Mouse (Mus musculus): ENCODE data around the gene Pcca. TPM values are rescaled to one million over a fixed set of nuclear protein-coding genes. Genes with fewer than 3 reads are reported as not detected.

Pcca gene
- polyA plus RNA-seq (2012; ENCODE audit: insufficient read depth, low replicate concordance): 2.5 and 31.6 TPM in 2 replicates

GRCm38 (mm10) chr14:122534017-122534924, at the start of gene Pcca:
Gene Pcca (plus strand): TSS chr14:122534324.
- peak within 1 kb of the TSS; percentile 98 for H3K4me3 ChIP-seq (replicated peaks)
- no peaks in the 10 kb centered on the region for H3K36me3 ChIP-seq (replicated peaks; ENCODE audit: low read length)
- H3K27me3 ChIP-seq (replicated peaks): no peaks in the 10 kb centered on the region
- TF ChIP-seq FLI1 (IDR thresholded peaks at IDR 0.05; ENCODE audit: low read length): no peak
- no peak for TF ChIP-seq GATA1 (IDR thresholded peaks at IDR 0.05; ENCODE audit: borderline replicate concordance, low read length)
- H3K9me3 ChIP-seq: no peaks in the 10 kb centered on the region
- H3K4me1 ChIP-seq: peaks cover 29% of the 10 kb centered on the region

- Histone ChIP-seq H3K4me1 (peaks cover 17% of the 10 kb centered on the region; the same call in 1 of the 2 replicates), H3K9me3 (0 out of 2 replicates have a peak, but pooled peaks cover 4% of the 10 kb centered on the region), H3K27me3 (replicated peaks) (peaks cover 88% of the 10 kb centered on the region), H3K4me3 (replicated peaks) (no peak overlapping the region), H3K36me3 (replicated peaks; ENCODE audit: low read length) (no peaks in the 10 kb centered on the region)
- TF ChIP-seq FLI1 (IDR thresholded peaks at IDR 0.05; ENCODE audit: low read length) (no peak), GATA1 (IDR thresholded peaks at IDR 0.05; ENCODE audit: borderline replicate concordance, low read length) (no peak)
These were observed 49.7 kb upstream of the Pcca start for GRCm38 (mm10) chr14:122484458-122484843.

- no peak overlapping the region for H3K4me3 ChIP-seq (replicated peaks)
- TF ChIP-seq GATA1 (IDR thresholded peaks at IDR 0.05; ENCODE audit: borderline replicate concordance, low read length): no peak
- TF ChIP-seq FLI1 (IDR thresholded peaks at IDR 0.05; ENCODE audit: low read length): no peak
- H3K9me3 ChIP-seq: 0 out of 2 replicates have a peak, but pooled peaks cover 4% of the 10 kb centered on the region
- peaks cover 17% of the 10 kb centered on the region; the same call in 1 of the 2 replicates for H3K4me1 ChIP-seq
- no peaks in the 10 kb centered on the region for H3K36me3 ChIP-seq (replicated peaks; ENCODE audit: low read length)
- H3K27me3 ChIP-seq (replicated peaks): peaks cover 90% of the 10 kb centered on the region
These were observed 49.1 kb upstream of the Pcca start for GRCm38 (mm10) chr14:122484844-122485551.

GRCm38 (mm10) chr14:122485635-122486181, 48.4 kb upstream of the Pcca start:
- H3K9me3 ChIP-seq: 0 out of 2 replicates have a peak, but pooled peaks cover 4% of the 10 kb centered on the region

GRCm38 (mm10) chr14:122486611-122487010, 47.5 kb upstream of the Pcca start:
- Histone ChIP-seq H3K4me1 (peaks cover 24% of the 10 kb centered on the region), H3K4me3 (replicated peaks) (no peak overlapping the region), H3K9me3 (0 out of 2 replicates have a peak, but pooled peaks cover 2% of the 10 kb centered on the region), H3K27me3 (replicated peaks) (peaks cover 90% of the 10 kb centered on the region), H3K36me3 (replicated peaks; ENCODE audit: low read length) (no peaks in the 10 kb centered on the region)
- no peak for TF ChIP-seq GATA1 (IDR thresholded peaks at IDR 0.05; ENCODE audit: borderline replicate concordance, low read length)
- no peak for TF ChIP-seq FLI1 (IDR thresholded peaks at IDR 0.05; ENCODE audit: low read length)

More at GRCm38 (mm10) chr14:122485635-122486181, 48.4 kb upstream of the Pcca start:
- no peak for TF ChIP-seq GATA1 (IDR thresholded peaks at IDR 0.05; ENCODE audit: borderline replicate concordance, low read length)
- no peak for TF ChIP-seq FLI1 (IDR thresholded peaks at IDR 0.05; ENCODE audit: low read length)
- Histone ChIP-seq H3K27me3 (replicated peaks) (peaks cover 90% of the 10 kb centered on the region), H3K4me3 (replicated peaks) (no peak overlapping the region), H3K36me3 (replicated peaks; ENCODE audit: low read length) (no peaks in the 10 kb centered on the region), H3K4me1 (peaks cover 22% of the 10 kb centered on the region)

- no peaks in the 10 kb centered on the region for H3K36me3 ChIP-seq (replicated peaks; ENCODE audit: low read length)
- peaks cover 85% of the 10 kb centered on the region for H3K27me3 ChIP-seq (replicated peaks)
- peaks cover 21% of the 10 kb centered on the region for H3K4me1 ChIP-seq
- 0 out of 2 replicates have a peak, but pooled peaks cover 2% of the 10 kb centered on the region for H3K9me3 ChIP-seq
- H3K4me3 ChIP-seq (replicated peaks): no peak overlapping the region
- no peak for TF ChIP-seq FLI1 (IDR thresholded peaks at IDR 0.05; ENCODE audit: low read length)
These were observed 46.8 kb upstream of the Pcca start for GRCm38 (mm10) chr14:122487366-122487765.

GRCm38 (mm10) chr14:122489041-122489440, 45.1 kb upstream of the Pcca start:
- H3K9me3 ChIP-seq: peaks cover 8% of the 10 kb centered on the region
- peaks cover 16% of the 10 kb centered on the region for H3K4me1 ChIP-seq
- TF ChIP-seq FLI1 (IDR thresholded peaks at IDR 0.05; ENCODE audit: low read length) (no peak), GATA1 (IDR thresholded peaks at IDR 0.05; ENCODE audit: borderline replicate concordance, low read length) (no peak)
- H3K4me3 ChIP-seq (replicated peaks): peak overlapping the region; percentile 65
- H3K36me3 ChIP-seq (replicated peaks; ENCODE audit: low read length): no peaks in the 10 kb centered on the region
- H3K27me3 ChIP-seq (replicated peaks): peaks cover 83% of the 10 kb centered on the region

GRCm38 (mm10) chr14:122489686-122490414, 44.3 kb upstream of the Pcca start:
- Histone ChIP-seq H3K9me3 (peaks cover 15% of the 10 kb centered on the region), H3K4me1 (peaks cover 16% of the 10 kb centered on the region), H3K36me3 (replicated peaks; ENCODE audit: low read length) (no peaks in the 10 kb centered on the region), H3K4me3 (replicated peaks) (no peak overlapping the region), H3K27me3 (replicated peaks) (peaks cover 80% of the 10 kb centered on the region)
- TF ChIP-seq FLI1 (IDR thresholded peaks at IDR 0.05; ENCODE audit: low read length) (no peak), GATA1 (IDR thresholded peaks at IDR 0.05; ENCODE audit: borderline replicate concordance, low read length) (no peak)
